Mouse (Mus musculus): ENCODE results near the gene Gm4187. TPM values are rescaled to one million over a fixed set of nuclear protein-coding genes. Genes with fewer than 3 reads are reported as not detected.
"Not testable (repeated sequence)": the region's sequence is repeated elsewhere in the genome, so short reads cannot be mapped to it uniquely, and the experiment has no call there.

Gm4187 gene
- polyA plus RNA-seq (2012; rRNA removed) = not detected in 2 replicates

GRCm38 (mm10) chr7:22329617-22330016 lies at the start of gene Gm4187:
Gm4187 (minus strand) TSS chr7:22329717.
- not testable (repeated sequence) for H3K4me1 ChIP-seq (ENCODE audit: control insufficient read depth, insufficient read depth, low read length); H3K4me3 ChIP-seq (replicated peaks; ENCODE audit: insufficient read depth, low read depth, low read length); DNase-seq; H3K27me3 ChIP-seq (ENCODE audit: control insufficient read depth, insufficient read depth, low read length); H3K27ac ChIP-seq (ENCODE audit: insufficient read depth, low read length)
- WGBS = no CpG with 5 or more reads among the region's 2 CpGs

- H3K27ac ChIP-seq (ENCODE audit: insufficient read depth, low read length); H3K4me1 ChIP-seq (ENCODE audit: control insufficient read depth, insufficient read depth, low read length); H3K27me3 ChIP-seq (ENCODE audit: control insufficient read depth, insufficient read depth, low read length); H3K4me3 ChIP-seq (replicated peaks; ENCODE audit: insufficient read depth, low read depth, low read length); DNase-seq: not testable (repeated sequence)
- no CpG with 5 or more reads among the region's 1 CpGs for WGBS
Observed at GRCm38 (mm10) chr7:22370939-22371338, 41.4 kb upstream of the Gm4187 start, which contains the start of gene Gm8660. Gm8660 (minus strand) TSS chr7:22371039.

Other genes starting within 250 kb of the Gm4187 start
- gene Gm16451, start 211.5 kb downstream of the Gm4187 start, polyA plus RNA-seq (2012; rRNA removed) = not detected in 2 replicates
- gene Gm10666, start 195.0 kb downstream of the Gm4187 start, polyA plus RNA-seq (2012; rRNA removed) = not detected in 2 replicates
- gene Vmn1r142, start 165.7 kb downstream of the Gm4187 start, polyA plus RNA-seq (2012; rRNA removed) = not detected in 2 replicates
- gene Vmn1r143, start 140.3 kb downstream of the Gm4187 start, polyA plus RNA-seq (2012; rRNA removed) = not detected in 2 replicates
- gene Gm8653, start 128.5 kb downstream of the Gm4187 start, polyA plus RNA-seq (2012; rRNA removed) = not detected in 2 replicates
- gene Gm8453, start 100.2 kb downstream of the Gm4187 start, polyA plus RNA-seq (2012; rRNA removed) = not detected in 2 replicates
- not detected in 2 replicates for gene Gm8660, start 41.3 kb upstream of the Gm4187 start, polyA plus RNA-seq (2012; rRNA removed)
- not detected in 2 replicates for gene Vmn1r148, start 83.9 kb upstream of the Gm4187 start, polyA plus RNA-seq (2012; rRNA removed)
- gene Vmn1r149, start 108.5 kb upstream of the Gm4187 start, polyA plus RNA-seq (2012; rRNA removed) = not detected in 2 replicates
- not detected in 2 replicates for gene Gm10665, start 134.4 kb upstream of the Gm4187 start, polyA plus RNA-seq (2012; rRNA removed)
- not detected in 2 replicates for gene Vmn1r151, start 170.0 kb upstream of the Gm4187 start, polyA plus RNA-seq (2012; rRNA removed)
- not detected in 2 replicates for gene Vmn1r152, start 193.2 kb upstream of the Gm4187 start, polyA plus RNA-seq (2012; rRNA removed)
- gene Gm8677, start 205.2 kb upstream of the Gm4187 start, polyA plus RNA-seq (2012; rRNA removed) = not detected in 2 replicates
- not detected in 2 replicates for gene Gm4201, start 235.6 kb upstream of the Gm4187 start, polyA plus RNA-seq (2012; rRNA removed)